Mouse (Mus musculus) kidney, postnatal 10 days (tissue): Measurements from ENCODE around the gene Pde10a.
"Not testable (repeated sequence)": the region's sequence is repeated elsewhere in the genome, so short reads cannot be mapped to it uniquely, and the experiment has no call there.

Source experiments
- DNase-seq: peaks from one replicate; pipeline ENCODE4 v3.0.0; 2021; ENCODE audit warnings: mixed read lengths

The Pde10a gene

GRCm38 (mm10) chr17:8648310-8648709 lies 123.1 kb downstream of the Pde10a start:
- DNase-seq = no peak

- no peak for DNase-seq
Observed at GRCm38 (mm10) chr17:8652681-8653262, 127.6 kb downstream of the Pde10a start.

- no peak for DNase-seq
Observed at GRCm38 (mm10) chr17:8657661-8658060, 132.5 kb downstream of the Pde10a start.

GRCm38 (mm10) chr17:8658751-8659454 lies 133.7 kb downstream of the Pde10a start:
- peak; percentile 60 for DNase-seq

GRCm38 (mm10) chr17:8666912-8667311 lies 141.7 kb downstream of the Pde10a start:
- DNase-seq = no peak

GRCm38 (mm10) chr17:8674651-8675050 lies 149.5 kb downstream of the Pde10a start:
- DNase-seq = no peak

- DNase-seq = no peak
Observed at GRCm38 (mm10) chr17:8686356-8686755, 161.2 kb downstream of the Pde10a start.

GRCm38 (mm10) chr17:8688096-8688495 lies 162.9 kb downstream of the Pde10a start:
- no peak for DNase-seq

- peak; percentile 14 for DNase-seq
Observed at GRCm38 (mm10) chr17:8698265-8698664, 173.1 kb downstream of the Pde10a start.

GRCm38 (mm10) chr17:8698793-8699192 lies 173.6 kb downstream of the Pde10a start:
- DNase-seq = peak; percentile 44

- no peak for DNase-seq
Observed at GRCm38 (mm10) chr17:8701096-8701495, 175.9 kb downstream of the Pde10a start.

GRCm38 (mm10) chr17:8702503-8702902 lies 177.3 kb downstream of the Pde10a start:
- DNase-seq = no peak

- DNase-seq = no peak
Observed at GRCm38 (mm10) chr17:8708006-8708405, 182.8 kb downstream of the Pde10a start.

GRCm38 (mm10) chr17:8712734-8713133 lies 187.6 kb downstream of the Pde10a start:
- not testable (repeated sequence) for DNase-seq

GRCm38 (mm10) chr17:8720961-8721360 lies 195.8 kb downstream of the Pde10a start:
- no peak for DNase-seq

GRCm38 (mm10) chr17:8724464-8724974 lies 199.3 kb downstream of the Pde10a start:
- DNase-seq = no peak

- peak; percentile 19 for DNase-seq
Observed at GRCm38 (mm10) chr17:8728646-8729045, 203.5 kb downstream of the Pde10a start.

- no peak for DNase-seq
Observed at GRCm38 (mm10) chr17:8729808-8730207, 204.6 kb downstream of the Pde10a start.

- DNase-seq = no peak
Observed at GRCm38 (mm10) chr17:8731073-8731472, 205.9 kb downstream of the Pde10a start.

GRCm38 (mm10) chr17:8736259-8736658 lies 211.1 kb downstream of the Pde10a start:
- no peak for DNase-seq

- DNase-seq = no peak
Observed at GRCm38 (mm10) chr17:8742772-8743171, 217.6 kb downstream of the Pde10a start.

GRCm38 (mm10) chr17:8745334-8745733 lies 220.2 kb downstream of the Pde10a start:
- DNase-seq = no peak

- DNase-seq = no peak
Observed at GRCm38 (mm10) chr17:8749426-8749825, 224.3 kb downstream of the Pde10a start.

- no peak for DNase-seq
Observed at GRCm38 (mm10) chr17:8757576-8757975, 232.4 kb downstream of the Pde10a start.
